Mouse (Mus musculus) lung, adult 2 months (tissue): Measurements from ENCODE around the gene Trp73.

ENCODE experiments used
- CTCF ChIP-seq: fragments of 200-500 bp; IDR thresholded peaks from 2 replicates; pipeline ENCODE4 v1.5.1; 2011; ENCODE audit warnings: mild to moderate bottlenecking, low read length, control low read depth; ENCODE audit not compliant: insufficient read depth
- POLR2A ChIP-seq: fragments of 200-500 bp; IDR thresholded peaks from 2 replicates; pipeline ENCODE4 v1.6.1; 2011; ENCODE audit warnings: low read depth, mild to moderate bottlenecking, control low read depth, low read length, borderline replicate concordance; ENCODE audit errors: extremely low read depth

- TF ChIP-seq POLR2A (no peak), CTCF (no peak)
Observed at GRCm38 (mm10) chr4:154159961-154160537, 20.0 kb upstream of the Trp73 start.
